Mouse (Mus musculus) heart, postnatal 25 days (tissue): ENCODE data around the gene Shb. TPM values are rescaled to one million over a fixed set of nuclear protein-coding genes. Genes with fewer than 3 reads are reported as not detected.

Source experiments
- DNase-seq: peaks from one replicate; pipeline ENCODE4 v3.0.0; 2022; ENCODE audit warnings: low spot score
- intact Hi-C: fragments of 180-260 bp; cut with DNase I; formaldehyde crosslinking; loops from one replicate; pipeline ENCODE4 v1.15.1; 2025
- total RNA-seq, 2 experiments: library from RNA; stranded (reverse); gene quantifications; 2 replicates each; pipeline ENCODE4 v1.2.3; 2021

Gene Shb
- total RNA-seq, result 10 to 100 TPM; 34.9 to 37.7 TPM

- DNase-seq, result peak; percentile 66
- intact Hi-C loops, result loop anchor here (5.0 to 10.0 kb wide), 2 partner anchors 80 to 518 kb away; partner anchors contain the start of genes Polr1e and Zbtb5
Observed at GRCm38 (mm10) chr4:45532375-45532774, at the start of gene Shb. TSS of gene Shb (minus strand) at chr4:45532470.

GRCm38 (mm10) chr4:45581095-45581494 is 48.8 kb upstream of the Shb start:
- no peak for DNase-seq

GRCm38 (mm10) chr4:45578554-45579370 is 46.5 kb upstream of the Shb start:
- intact Hi-C loops, result no loop called here
- DNase-seq, result no peak

More at GRCm38 (mm10) chr4:45581095-45581494, 48.8 kb upstream of the Shb start:
- intact Hi-C loops, result no loop called here

GRCm38 (mm10) chr4:45577631-45578030 is 45.4 kb upstream of the Shb start:
- intact Hi-C loops, result no loop called here
- no peak for DNase-seq

- DNase-seq, result no peak
- intact Hi-C loops, result no loop called here
Observed at GRCm38 (mm10) chr4:45574614-45575169, 42.4 kb upstream of the Shb start.

GRCm38 (mm10) chr4:45569521-45569920 is 37.3 kb upstream of the Shb start:
- no peak for DNase-seq
- intact Hi-C loops, result no loop called here

- DNase-seq, result no peak
- intact Hi-C loops, result no loop called here
Observed at GRCm38 (mm10) chr4:45558211-45558610, 25.9 kb upstream of the Shb start.

GRCm38 (mm10) chr4:45552571-45552970 is 20.3 kb upstream of the Shb start:
- intact Hi-C loops, result no loop called here
- DNase-seq, result no peak

- DNase-seq, result no peak
- intact Hi-C loops, result no loop called here
Observed at GRCm38 (mm10) chr4:45550970-45551369, 18.7 kb upstream of the Shb start.

- intact Hi-C loops, result loop anchor here (5.0 kb wide), 2 partner anchors 63 to 218 kb away; no protein-coding TSS in a partner anchor
- DNase-seq, result no peak
Observed at GRCm38 (mm10) chr4:45549514-45549913, 17.2 kb upstream of the Shb start.

GRCm38 (mm10) chr4:45545851-45546250 is 13.6 kb upstream of the Shb start:
- intact Hi-C loops, result loop anchor here (5.0 kb wide), 2 partner anchors 66 to 221 kb away; no protein-coding TSS in a partner anchor
- DNase-seq, result no peak

GRCm38 (mm10) chr4:45543481-45544051 is 11.3 kb upstream of the Shb start:
- DNase-seq, result no peak
- intact Hi-C loops, result no loop called here

GRCm38 (mm10) chr4:45540151-45540933 is 8.1 kb upstream of the Shb start:
- intact Hi-C loops, result no loop called here
- no peak for DNase-seq

- intact Hi-C loops, result loop anchor here (10.0 kb wide), 1 partner anchor 524 kb away; the partner anchor contains the start of genes Polr1e and Zbtb5
- DNase-seq, result no peak
Observed at GRCm38 (mm10) chr4:45539187-45539586, 6.9 kb upstream of the Shb start.

- intact Hi-C loops, result loop anchor here (5.0 to 10.0 kb wide), 2 partner anchors 79 to 519 kb away; partner anchors contain the start of genes Polr1e and Zbtb5
- DNase-seq, result no peak
Observed at GRCm38 (mm10) chr4:45533436-45533940, 1.2 kb upstream of the Shb start.

GRCm38 (mm10) chr4:45530662-45531542 is 1.4 kb downstream of the Shb start:
- intact Hi-C loops, result loop anchor here (5.0 to 10.0 kb wide), 2 partner anchors 81 to 516 kb away; partner anchors contain the start of genes Polr1e and Zbtb5
- peak; percentile 85 for DNase-seq

- DNase-seq, result peak; percentile 13
- intact Hi-C loops, result loop anchor here (2.0 to 10.0 kb wide), 5 partner anchors 43 to 515 kb away; partner anchors contain the start of genes Polr1e and Zbtb5
Observed at GRCm38 (mm10) chr4:45529986-45530597, 2.2 kb downstream of the Shb start.
